Mouse (Mus musculus): ENCODE measurements around the gene Gm45261.

Gene Gm45261

DNA sequence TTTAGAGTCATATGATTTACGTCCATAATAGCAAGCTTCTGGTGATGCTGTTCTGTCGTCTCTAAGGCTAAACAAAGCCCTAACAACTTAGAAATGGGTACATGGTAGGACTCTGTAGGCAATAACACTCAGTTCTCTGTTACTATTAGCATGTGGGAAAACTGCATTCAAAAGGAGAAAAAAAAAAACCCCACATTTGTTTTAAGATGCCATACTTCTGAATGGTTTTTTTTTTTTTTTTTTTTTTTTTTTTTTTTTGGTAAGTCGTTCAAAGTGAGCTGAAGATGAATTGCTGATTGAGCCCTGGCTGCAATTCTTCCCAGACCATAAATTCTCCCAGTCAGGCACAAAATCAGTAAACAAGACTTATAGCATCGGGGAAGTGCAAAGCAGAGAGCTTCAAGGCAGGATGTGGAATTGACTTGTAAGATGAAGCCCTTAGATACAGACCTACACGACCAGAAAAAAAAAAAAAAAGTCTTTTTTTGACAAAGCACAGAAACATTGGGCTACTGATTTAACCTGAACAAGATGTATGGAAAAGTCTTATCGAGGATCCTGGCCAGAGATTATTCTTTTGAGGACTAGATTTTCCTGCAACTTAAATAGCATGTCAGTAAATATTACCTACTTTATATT lies 51.7 kb downstream of the Gm45261 start:
- DNase-seq (ENCODE audit: low spot score), result no peak

DNA sequence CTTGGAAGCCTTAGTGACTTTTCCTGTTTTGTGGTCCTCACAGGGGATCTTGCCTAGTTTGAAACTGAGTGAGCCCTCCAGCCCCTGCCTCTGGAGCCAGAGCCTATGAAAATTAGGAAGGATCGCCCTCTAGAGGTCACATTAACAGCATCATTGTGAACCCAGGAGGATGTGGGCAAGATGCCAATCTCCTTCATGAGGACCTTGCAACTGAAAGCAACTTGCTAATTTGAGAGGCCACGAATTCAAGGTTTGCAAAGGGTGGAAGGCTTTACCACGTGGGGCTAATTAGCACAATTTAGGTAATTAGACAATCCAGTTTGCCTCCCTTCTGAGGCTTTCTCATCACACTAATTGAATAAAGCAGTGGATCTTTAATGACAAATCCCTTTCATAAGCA lies 52.7 kb downstream of the Gm45261 start:
- peak; percentile 67 for DNase-seq (ENCODE audit: low spot score)

DNA sequence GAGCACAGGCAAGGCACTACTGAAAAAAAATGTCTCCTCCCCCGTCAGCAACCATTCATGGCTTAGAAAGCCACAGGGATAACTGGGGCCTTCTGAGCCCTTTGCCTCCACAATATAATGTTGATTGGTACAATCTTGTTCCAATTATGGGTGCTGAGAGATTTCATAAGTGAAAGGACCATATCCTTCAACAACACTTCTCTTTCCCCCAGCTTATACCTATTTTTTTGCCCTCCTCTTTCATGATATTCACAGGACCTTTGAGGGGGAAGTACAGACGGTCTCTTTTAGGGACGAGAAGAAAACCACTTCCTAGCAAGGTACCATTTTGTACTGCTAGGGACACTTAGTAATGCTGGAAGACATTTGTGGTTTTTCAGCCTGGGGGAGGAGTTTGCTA lies 57.1 kb downstream of the Gm45261 start:
- no peak for DNase-seq (ENCODE audit: low spot score)

DNA sequence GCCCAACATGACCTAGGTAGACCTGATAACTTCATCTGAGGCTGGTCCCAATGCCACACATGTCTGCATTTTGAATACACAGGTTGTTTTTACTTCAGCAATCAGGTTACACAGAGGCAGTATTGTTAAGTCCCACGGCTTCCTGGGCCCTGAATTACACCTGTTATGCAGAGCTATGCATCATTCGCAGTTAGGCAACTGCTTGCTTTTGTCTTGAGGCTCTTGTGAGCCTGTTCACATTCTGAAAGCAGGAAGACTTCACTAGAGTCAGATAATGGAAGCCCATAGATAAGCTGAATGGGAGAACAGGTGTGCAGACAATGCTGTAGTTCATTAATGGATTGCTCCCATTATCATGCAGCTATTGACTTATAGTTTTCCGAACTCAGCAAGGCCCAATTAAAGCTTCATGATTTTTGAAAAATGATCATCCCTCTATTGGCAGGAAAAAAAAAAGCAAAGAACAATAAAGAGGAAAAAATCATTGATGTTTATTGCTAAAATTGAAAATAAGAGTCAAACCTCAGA lies 57.8 kb downstream of the Gm45261 start:
- no peak for DNase-seq (ENCODE audit: low spot score)

DNA sequence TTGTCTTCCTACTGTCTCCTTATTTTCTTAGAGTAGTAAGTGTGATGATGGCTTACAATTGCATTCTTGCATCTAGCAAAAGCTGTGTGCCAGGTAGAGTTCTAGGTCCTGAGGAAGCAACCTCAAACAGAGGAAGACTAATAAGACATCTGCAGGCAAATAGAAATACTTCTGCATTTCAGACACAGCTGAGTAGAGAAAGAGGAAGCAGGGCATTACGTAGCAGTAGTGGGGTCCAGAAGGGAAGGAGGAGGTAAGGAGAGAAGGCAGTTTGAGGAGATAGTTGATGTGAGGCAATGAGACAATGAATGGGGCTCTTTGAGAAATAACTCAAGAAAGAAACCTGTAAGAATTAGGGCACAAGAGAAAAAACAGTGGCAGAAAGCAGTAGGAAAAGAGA lies 59.3 kb downstream of the Gm45261 start:
- DNase-seq (ENCODE audit: low spot score), result no peak

Data from adipocyte (in vitro differentiated cells).